Mouse (Mus musculus): Measurements from ENCODE around the gene Smim1.

- TF ChIP-seq CTCF (IDR thresholded peaks at IDR 0.05; ENCODE audit: insufficient read depth, low read depth, low read length), result no peak
- TF ChIP-seq POLR2A (IDR thresholded peaks at IDR 0.05; ENCODE audit: insufficient read depth, low read depth, low read length), result no peak
These were observed 15.0 kb downstream of the Smim1 start for GRCm38 (mm10) chr4:154010907-154011645.
